Mouse (Mus musculus) liver, adult 2 months (tissue): ENCODE measurements at regions not wholly inside any gene's neighbourhood (a gene's known extent, or its start where the extent isn't known, plus 50 kb on each side); places are given as distances from the start of the nearest gene placed in this dataset.

Experiments used
- CTCF ChIP-seq: fragments of 200-500 bp; IDR thresholded peaks from 2 replicates; pipeline ENCODE4 v1.5.1; 2011; ENCODE audit warnings: low read depth, low read length, control low read depth
- POLR2A ChIP-seq: fragments of 200-500 bp; IDR thresholded peaks from 2 replicates; pipeline ENCODE4 v1.6.1; 2011; ENCODE audit warnings: low read length, control low read depth; ENCODE audit not compliant: insufficient read depth; ENCODE audit errors: extremely low read depth

DNA sequence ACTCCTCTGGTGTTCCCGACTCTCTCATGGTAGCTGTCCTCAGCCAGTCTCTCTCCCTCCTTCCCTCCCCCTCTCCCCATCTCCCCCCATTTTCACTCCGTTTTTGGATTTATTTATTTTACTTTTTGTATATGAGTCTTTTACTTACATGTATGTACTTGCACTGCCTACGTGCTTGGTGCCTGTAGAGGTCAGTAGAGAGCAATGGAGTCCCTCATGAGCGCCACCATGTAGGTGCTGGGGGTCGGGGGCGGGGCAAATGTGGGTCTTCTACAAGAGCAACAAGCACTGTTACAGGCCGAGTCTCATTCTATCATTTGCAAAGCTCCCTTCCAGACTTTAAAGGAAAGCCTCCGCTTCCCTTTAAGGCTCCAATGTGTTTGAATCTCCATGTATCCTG is 78.3 kb upstream of the Man2a1 start:
- TF ChIP-seq CTCF = peak; percentile 66
- TF ChIP-seq POLR2A = no peak
